Mouse (Mus musculus): ENCODE data around the gene Zwilch. TPM values are rescaled to one million over a fixed set of nuclear protein-coding genes. Genes with fewer than 3 reads are reported as not detected.
A peak's percentile ranks its signal among the peaks of the same experiment; 100 is the strongest.
"Not testable (repeated sequence)": the region's sequence is repeated elsewhere in the genome, so short reads cannot be mapped to it uniquely, and the experiment has no call there.

Zwilch gene
- polyA plus RNA-seq, 1 experiment, result 3.7 TPM

GRCm38 (mm10) chr9:64178610-64178973 lies 5.7 kb upstream of the Zwilch start:
- H3K4me1 ChIP-seq (ENCODE audit: control insufficient read depth, insufficient read depth, low read length), result peaks cover 8% of the 10 kb centered on the region; the same call in 1 of the 2 replicates
- 32% methylated on average over 3 of the region's 3 CpGs for WGBS
- H3K4me3 ChIP-seq (replicated peaks; ENCODE audit: insufficient read depth, low read depth, low read length), result peak overlapping the region; percentile 99
- no peak overlapping the region; the same call in 1 of the 2 replicates for H3K27ac ChIP-seq (ENCODE audit: insufficient read depth, low read length)
- TF ChIP-seq POLR2A (IDR thresholded peaks at IDR 0.05; ENCODE audit: borderline replicate concordance, insufficient read depth, low read length), result no peak
- TF ChIP-seq CTCF (IDR thresholded peaks at IDR 0.05; ENCODE audit: borderline replicate concordance, insufficient read depth, low read depth, low read length), result peak; percentile 19; the same call in 1 of the 2 replicates
- DNase-seq, result peak in 1 of 2 experiments; percentile 22
- no peaks in the 10 kb centered on the region for H3K27me3 ChIP-seq (ENCODE audit: control insufficient read depth, insufficient read depth, low read length)

- Histone ChIP-seq H3K27me3 (ENCODE audit: control insufficient read depth, insufficient read depth, low read length) (no peaks in the 10 kb centered on the region), H3K27ac (ENCODE audit: insufficient read depth, low read length) (no peak overlapping the region), H3K4me3 (replicated peaks; ENCODE audit: insufficient read depth, low read depth, low read length) (no peak overlapping the region), H3K4me1 (ENCODE audit: control insufficient read depth, insufficient read depth, low read length) (peaks cover 8% of the 10 kb centered on the region; the same call in 1 of the 2 replicates)
- TF ChIP-seq CTCF (IDR thresholded peaks at IDR 0.05; ENCODE audit: borderline replicate concordance, insufficient read depth, low read depth, low read length) (no peak), POLR2A (IDR thresholded peaks at IDR 0.05; ENCODE audit: borderline replicate concordance, insufficient read depth, low read length) (no peak)
- WGBS, result 33% methylated on average over 11 of the region's 11 CpGs
- DNase-seq, result no peak
Observed at GRCm38 (mm10) chr9:64175378-64175777, 2.5 kb upstream of the Zwilch start.

GRCm38 (mm10) chr9:64174766-64175165 lies 1.9 kb upstream of the Zwilch start:
- TF ChIP-seq CTCF (IDR thresholded peaks at IDR 0.05; ENCODE audit: borderline replicate concordance, insufficient read depth, low read depth, low read length) (no peak), POLR2A (IDR thresholded peaks at IDR 0.05; ENCODE audit: borderline replicate concordance, insufficient read depth, low read length) (no peak)
- WGBS, result 43% methylated on average over 8 of the region's 8 CpGs
- no peak overlapping the region for H3K4me3 ChIP-seq (replicated peaks; ENCODE audit: insufficient read depth, low read depth, low read length)

GRCm38 (mm10) chr9:64174341-64174740 lies 1.4 kb upstream of the Zwilch start:
- H3K27ac ChIP-seq (ENCODE audit: insufficient read depth, low read length), result no peak overlapping the region
- TF ChIP-seq POLR2A (IDR thresholded peaks at IDR 0.05; ENCODE audit: borderline replicate concordance, insufficient read depth, low read length) (no peak), CTCF (IDR thresholded peaks at IDR 0.05; ENCODE audit: borderline replicate concordance, insufficient read depth, low read depth, low read length) (no peak)
- peak overlapping the region; percentile 31 for H3K4me3 ChIP-seq (replicated peaks; ENCODE audit: insufficient read depth, low read depth, low read length)
- H3K4me1 ChIP-seq (ENCODE audit: control insufficient read depth, insufficient read depth, low read length), result peaks cover 4% of the 10 kb centered on the region; the same call in 1 of the 2 replicates
- H3K27me3 ChIP-seq (ENCODE audit: control insufficient read depth, insufficient read depth, low read length), result no peaks in the 10 kb centered on the region
- no peak for DNase-seq

More at GRCm38 (mm10) chr9:64174766-64175165, 1.9 kb upstream of the Zwilch start:
- Histone ChIP-seq H3K27me3 (ENCODE audit: control insufficient read depth, insufficient read depth, low read length) (no peaks in the 10 kb centered on the region), H3K4me1 (ENCODE audit: control insufficient read depth, insufficient read depth, low read length) (peaks cover 4% of the 10 kb centered on the region; the same call in 1 of the 2 replicates), H3K27ac (ENCODE audit: insufficient read depth, low read length) (no peak overlapping the region)
- no peak for DNase-seq

- Histone ChIP-seq H3K27ac (ENCODE audit: insufficient read depth, low read length) (no peak overlapping the region), H3K4me3 (replicated peaks; ENCODE audit: insufficient read depth, low read depth, low read length) (peak overlapping the region; percentile 100), H3K27me3 (ENCODE audit: control insufficient read depth, insufficient read depth, low read length) (no peaks in the 10 kb centered on the region), H3K4me1 (ENCODE audit: control insufficient read depth, insufficient read depth, low read length) (peaks cover 4% of the 10 kb centered on the region; the same call in 1 of the 2 replicates)
- TF ChIP-seq CTCF (IDR thresholded peaks at IDR 0.05; ENCODE audit: borderline replicate concordance, insufficient read depth, low read depth, low read length) (no peak), POLR2A (IDR thresholded peaks at IDR 0.05; ENCODE audit: borderline replicate concordance, insufficient read depth, low read length) (no peak)
- WGBS, result under 1% methylated on average over 16 of the region's 16 CpGs
- DNase-seq, result no peak
Observed at GRCm38 (mm10) chr9:64173666-64174220, 839 bp upstream of the Zwilch start.

- Histone ChIP-seq H3K27me3 (ENCODE audit: control insufficient read depth, insufficient read depth, low read length) (no peaks in the 10 kb centered on the region), H3K4me3 (replicated peaks; ENCODE audit: insufficient read depth, low read depth, low read length) (peak overlapping the region; percentile 100), H3K4me1 (ENCODE audit: control insufficient read depth, insufficient read depth, low read length) (peaks cover 4% of the 10 kb centered on the region; the same call in 1 of the 2 replicates), H3K27ac (ENCODE audit: insufficient read depth, low read length) (no peak overlapping the region)
- DNase-seq, result no peak
- 2% methylated on average over 18 of the region's 18 CpGs for WGBS
- TF ChIP-seq POLR2A (IDR thresholded peaks at IDR 0.05; ENCODE audit: borderline replicate concordance, insufficient read depth, low read length), result no peak
- TF ChIP-seq CTCF (IDR thresholded peaks at IDR 0.05; ENCODE audit: borderline replicate concordance, insufficient read depth, low read depth, low read length), result no peak
Observed at GRCm38 (mm10) chr9:64172145-64172815, 624 bp downstream of the Zwilch start.

- not testable (repeated sequence) for H3K27me3 ChIP-seq (ENCODE audit: control insufficient read depth, insufficient read depth, low read length); H3K27ac ChIP-seq (ENCODE audit: insufficient read depth, low read length); DNase-seq; H3K4me3 ChIP-seq (replicated peaks; ENCODE audit: insufficient read depth, low read depth, low read length); H3K4me1 ChIP-seq (ENCODE audit: control insufficient read depth, insufficient read depth, low read length)
- WGBS, result 91% methylated on average over 3 of the region's 3 CpGs
Observed at GRCm38 (mm10) chr9:64169967-64170366, 2.9 kb downstream of the Zwilch start.

- Histone ChIP-seq H3K4me3 (replicated peaks; ENCODE audit: insufficient read depth, low read depth, low read length) (no peak overlapping the region), H3K4me1 (ENCODE audit: control insufficient read depth, insufficient read depth, low read length) (no peaks in the 10 kb centered on the region), H3K27me3 (ENCODE audit: control insufficient read depth, insufficient read depth, low read length) (no peaks in the 10 kb centered on the region), H3K27ac (ENCODE audit: insufficient read depth, low read length) (no peak overlapping the region)
- TF ChIP-seq CTCF (IDR thresholded peaks at IDR 0.05; ENCODE audit: borderline replicate concordance, insufficient read depth, low read depth, low read length) (no peak), POLR2A (IDR thresholded peaks at IDR 0.05; ENCODE audit: borderline replicate concordance, insufficient read depth, low read length) (no peak)
- WGBS, result 63% methylated on average over 5 of the region's 5 CpGs
- DNase-seq, result no peak
Observed at GRCm38 (mm10) chr9:64160471-64160870, 12.4 kb downstream of the Zwilch start.

Data from cerebellum, adult 2 months (tissue).